Mouse (Mus musculus): ENCODE measurements around the gene Spata5. TPM values are rescaled to one million over a fixed set of nuclear protein-coding genes. Genes with fewer than 3 reads are reported as not detected.

Gene Spata5
- polyA plus RNA-seq, 1 experiment from 2014 or later, result 26.2 TPM

DNA sequence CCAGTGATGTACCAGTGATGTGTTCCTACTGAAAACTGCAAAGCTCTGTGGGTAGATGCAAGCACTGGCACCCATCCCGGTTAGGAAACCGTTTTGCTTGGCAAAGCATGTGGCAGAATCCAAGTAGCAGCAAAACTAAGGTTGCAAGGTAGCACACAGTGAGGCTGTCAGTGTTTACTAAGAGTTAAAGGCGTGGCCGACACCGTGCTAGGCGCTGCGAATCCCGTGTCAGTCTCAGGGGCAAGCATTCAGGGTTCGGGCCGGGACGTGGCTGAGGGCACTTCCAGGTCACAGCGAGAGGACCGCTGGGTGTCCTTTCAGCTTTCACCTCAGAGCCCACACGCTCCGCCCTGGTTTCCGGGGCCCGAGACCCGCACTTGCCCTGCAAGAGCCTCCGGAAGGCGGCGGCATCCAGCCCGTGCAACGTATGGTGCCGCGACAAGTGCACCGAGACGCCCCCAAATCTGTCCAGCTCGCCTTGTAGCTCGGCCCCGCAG, 687 bp upstream of the Spata5 start:
- peak; percentile 68 for ATAC-seq
- Histone ChIP-seq H3K4me2 (ENCODE audit: low read depth, low read length) (peak overlapping the region; percentile 64), H3K9ac (ENCODE audit: low read depth, low read length) (peak overlapping the region; percentile 82), H3K4me3 (ENCODE audit: low read length) (peak overlapping the region; percentile 86), H3K36me3 (ENCODE audit: control insufficient read depth, insufficient read depth, low read length) (no peaks in the 10 kb centered on the region), H3K27ac (ENCODE audit: low read length) (peak overlapping the region; percentile 94), H3K27me3 (replicated peaks; ENCODE audit: control insufficient read depth, insufficient read depth, low read length) (no peaks in the 10 kb centered on the region), H3K9me3 (ENCODE audit: control insufficient read depth, low read length) (no peaks in the 10 kb centered on the region), H3K4me1 (ENCODE audit: control insufficient read depth, insufficient read depth, low read length) (peaks cover 7% of the 10 kb centered on the region; the same call in 1 of the 2 replicates)
- WGBS, result under 1% methylated on average over 30 of the region's 30 CpGs

DNA sequence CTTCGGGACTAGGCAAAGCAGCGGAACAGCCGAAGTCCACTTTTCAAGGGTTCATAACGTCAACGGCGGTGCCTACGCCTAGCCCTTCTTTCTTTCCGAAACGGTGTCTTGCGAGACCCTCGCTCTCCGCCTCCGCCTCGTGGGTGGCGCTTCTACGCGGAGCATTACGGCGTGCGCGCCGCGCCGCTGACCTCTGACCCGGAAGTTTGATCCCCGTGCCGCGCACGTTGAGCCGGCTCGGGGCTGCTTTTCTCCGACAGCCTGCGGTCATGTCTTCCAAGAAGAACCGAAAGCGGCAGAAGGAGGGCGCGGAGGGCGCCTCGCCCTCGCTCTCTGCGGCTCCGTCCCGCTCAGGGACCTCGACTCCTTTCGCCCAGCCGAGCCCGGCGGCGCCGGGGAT, 376 bp downstream of the Spata5 start, which contains the start of gene Nudt6:
TSS of gene Nudt6 (minus strand) at position 140 of the 400 bp plus-strand sequence.
- Histone ChIP-seq H3K4me3 (ENCODE audit: low read length) (peak within 1 kb of the TSS; percentile 97), H3K27ac (ENCODE audit: low read length) (peak within 1 kb of the TSS; percentile 94), H3K36me3 (ENCODE audit: control insufficient read depth, insufficient read depth, low read length) (no peaks in the 10 kb centered on the region), H3K9me3 (ENCODE audit: control insufficient read depth, low read length) (no peaks in the 10 kb centered on the region), H3K4me2 (ENCODE audit: low read depth, low read length) (peak within 1 kb of the TSS; percentile 80), H3K9ac (ENCODE audit: low read depth, low read length) (peak within 1 kb of the TSS; percentile 83), H3K27me3 (replicated peaks; ENCODE audit: control insufficient read depth, insufficient read depth, low read length) (no peaks in the 10 kb centered on the region), H3K4me1 (ENCODE audit: control insufficient read depth, insufficient read depth, low read length) (peaks cover 7% of the 10 kb centered on the region; the same call in 1 of the 2 replicates)
- under 1% methylated on average over 50 of the region's 50 CpGs for WGBS
- peak; percentile 88 for ATAC-seq

DNA sequence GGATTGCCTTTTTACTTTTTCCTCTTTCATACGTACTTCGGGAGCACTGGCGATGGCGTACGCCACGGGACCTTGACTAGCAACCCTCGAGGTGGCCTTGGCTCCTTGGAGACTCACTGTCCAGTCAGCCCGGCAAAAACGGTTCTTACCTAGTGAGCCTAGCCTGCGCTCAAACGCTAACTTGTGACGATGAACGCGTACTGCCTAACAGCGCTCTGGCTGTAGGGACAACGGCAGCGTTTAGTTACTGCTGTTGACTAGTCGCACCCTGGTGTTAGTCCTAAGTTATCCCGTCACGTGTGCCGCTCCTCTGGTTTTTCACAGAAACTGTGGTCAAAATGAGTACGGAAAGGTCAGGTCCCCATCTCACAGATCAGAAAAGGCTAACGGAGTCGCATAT, 945 bp downstream of the Spata5 start:
- no peak for ATAC-seq
- no peaks in the 10 kb centered on the region for H3K36me3 ChIP-seq (ENCODE audit: control insufficient read depth, insufficient read depth, low read length)
- 0% methylated on average over 24 of the region's 24 CpGs for WGBS
- H3K9me3 ChIP-seq (ENCODE audit: control insufficient read depth, low read length), result no peaks in the 10 kb centered on the region
- H3K4me2 ChIP-seq (ENCODE audit: low read depth, low read length), result peak overlapping the region; percentile 80
- H3K9ac ChIP-seq (ENCODE audit: low read depth, low read length), result peak overlapping the region; percentile 83
- H3K27ac ChIP-seq (ENCODE audit: low read length), result peak overlapping the region; percentile 92
- peak overlapping the region; percentile 97 for H3K4me3 ChIP-seq (ENCODE audit: low read length)
- H3K27me3 ChIP-seq (replicated peaks; ENCODE audit: control insufficient read depth, insufficient read depth, low read length), result no peaks in the 10 kb centered on the region
- peaks cover 7% of the 10 kb centered on the region; the same call in 1 of the 2 replicates for H3K4me1 ChIP-seq (ENCODE audit: control insufficient read depth, insufficient read depth, low read length)

DNA sequence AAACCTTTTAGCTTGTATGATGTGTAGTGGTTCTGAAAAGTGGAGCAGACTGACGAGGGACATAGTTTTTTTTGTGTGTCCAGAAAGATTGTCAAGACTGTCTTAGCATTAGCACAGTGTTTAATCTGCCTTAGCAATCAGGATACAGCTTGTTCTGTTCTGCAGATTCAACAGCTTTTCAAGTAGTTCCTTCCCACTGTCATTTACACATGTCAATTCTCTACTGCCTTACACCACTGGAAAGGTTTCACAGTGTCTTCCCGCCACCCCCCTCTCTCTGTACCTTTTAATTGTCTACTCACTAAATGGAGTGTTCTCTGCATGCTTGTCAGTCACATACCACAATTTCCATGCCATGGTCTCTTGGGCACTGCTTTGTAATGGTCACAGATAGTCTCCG, 1.5 kb downstream of the Spata5 start:
- no peaks in the 10 kb centered on the region for H3K9me3 ChIP-seq (ENCODE audit: control insufficient read depth, low read length)
- H3K27ac ChIP-seq (ENCODE audit: low read length), result no peak overlapping the region
- no peaks in the 10 kb centered on the region for H3K36me3 ChIP-seq (ENCODE audit: control insufficient read depth, insufficient read depth, low read length)
- H3K27me3 ChIP-seq (replicated peaks; ENCODE audit: control insufficient read depth, insufficient read depth, low read length), result no peaks in the 10 kb centered on the region
- H3K4me2 ChIP-seq (ENCODE audit: low read depth, low read length), result peak overlapping the region; percentile 80
- peak overlapping the region; percentile 83 for H3K9ac ChIP-seq (ENCODE audit: low read depth, low read length)
- H3K4me1 ChIP-seq (ENCODE audit: control insufficient read depth, insufficient read depth, low read length), result peaks cover 7% of the 10 kb centered on the region; the same call in 1 of the 2 replicates
- WGBS, result 11% methylated on average over 3 of the region's 3 CpGs
- no peak for ATAC-seq
- peak overlapping the region; percentile 97 for H3K4me3 ChIP-seq (ENCODE audit: low read length)

DNA sequence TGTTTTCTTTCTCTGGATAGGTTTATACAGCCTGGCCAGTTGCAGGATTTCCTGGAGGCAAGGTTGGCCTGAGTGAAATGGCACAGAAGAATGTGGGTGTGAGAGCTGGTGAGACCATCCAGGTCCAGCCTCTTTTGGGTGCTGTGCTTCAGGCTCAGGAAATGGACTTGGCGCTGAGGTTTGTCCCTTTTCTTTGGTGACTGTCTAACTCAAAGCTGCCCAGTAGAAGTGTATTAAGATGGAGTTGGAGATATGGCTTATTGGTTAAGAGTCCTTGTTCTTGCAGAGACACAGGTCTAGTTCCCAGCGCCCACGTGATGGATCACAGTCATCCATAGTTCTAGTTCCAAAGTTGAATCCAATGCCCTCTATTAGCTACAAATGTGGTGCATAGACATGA, 6.4 kb downstream of the Spata5 start:
- no peak for ATAC-seq
- no peak overlapping the region for H3K4me3 ChIP-seq (ENCODE audit: low read length)
- no peak overlapping the region for H3K27ac ChIP-seq (ENCODE audit: low read length)
- H3K9ac ChIP-seq (ENCODE audit: low read depth, low read length), result no peak overlapping the region
- WGBS, result 95% methylated on average over 3 of the region's 3 CpGs
- H3K4me2 ChIP-seq (ENCODE audit: low read depth, low read length), result no peak overlapping the region
- H3K36me3 ChIP-seq (ENCODE audit: control insufficient read depth, insufficient read depth, low read length), result 0 out of 2 replicates have a peak, but pooled peaks cover 5% of the 10 kb centered on the region
- H3K27me3 ChIP-seq (replicated peaks; ENCODE audit: control insufficient read depth, insufficient read depth, low read length), result no peaks in the 10 kb centered on the region
- no peaks in the 10 kb centered on the region for H3K9me3 ChIP-seq (ENCODE audit: control insufficient read depth, low read length)
- H3K4me1 ChIP-seq (ENCODE audit: control insufficient read depth, insufficient read depth, low read length), result peaks cover 4% of the 10 kb centered on the region; the same call in 1 of the 2 replicates

DNA sequence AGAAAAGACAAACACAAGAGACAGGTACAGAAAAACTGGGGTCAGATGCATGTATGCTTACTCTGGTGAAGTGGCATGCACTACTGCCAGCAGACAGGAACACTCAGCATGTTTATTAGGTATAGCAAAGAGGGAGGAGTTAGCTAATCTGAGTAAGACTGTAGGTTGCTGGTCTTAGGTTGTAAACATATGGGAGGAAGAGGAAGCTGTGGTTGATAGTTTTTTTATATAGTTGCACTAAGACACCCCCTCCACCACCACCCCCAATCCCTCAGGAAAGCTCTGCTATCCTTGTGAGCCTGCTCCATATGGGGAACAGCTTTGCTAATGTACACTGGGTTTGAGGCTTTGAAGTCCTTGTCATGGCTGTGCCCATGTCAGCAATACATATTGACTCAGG, 10.7 kb downstream of the Spata5 start:
- Histone ChIP-seq H3K4me3 (ENCODE audit: low read length) (no peak overlapping the region), H3K4me2 (ENCODE audit: low read depth, low read length) (no peak overlapping the region), H3K27me3 (replicated peaks; ENCODE audit: control insufficient read depth, insufficient read depth, low read length) (no peaks in the 10 kb centered on the region), H3K36me3 (ENCODE audit: control insufficient read depth, insufficient read depth, low read length) (0 out of 2 replicates have a peak, but pooled peaks cover 5% of the 10 kb centered on the region), H3K4me1 (ENCODE audit: control insufficient read depth, insufficient read depth, low read length) (no peaks in the 10 kb centered on the region; the same call in 1 of the 2 replicates), H3K9me3 (ENCODE audit: control insufficient read depth, low read length) (no peaks in the 10 kb centered on the region), H3K9ac (ENCODE audit: low read depth, low read length) (no peak overlapping the region), H3K27ac (ENCODE audit: low read length) (no peak overlapping the region)
- no peak for ATAC-seq

DNA sequence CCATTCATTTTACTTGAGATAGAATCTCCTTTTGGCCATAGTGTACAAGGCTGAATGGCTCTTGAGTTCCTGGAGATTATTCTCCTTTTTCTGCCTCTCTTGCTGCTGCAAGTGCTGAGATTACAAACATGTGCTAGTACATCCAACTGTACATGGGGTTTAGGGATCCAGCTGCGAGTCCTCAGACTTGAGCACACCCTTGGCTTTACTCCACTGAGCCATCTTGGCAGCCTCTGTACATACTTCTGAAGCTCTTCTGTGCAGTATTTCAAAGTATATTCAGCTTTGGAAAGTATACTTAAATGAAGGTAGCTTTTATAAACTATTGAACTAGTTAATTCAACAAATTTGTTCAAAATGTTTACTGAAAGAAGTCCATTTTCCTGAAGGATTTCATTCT, 20.1 kb downstream of the Spata5 start:
- Histone ChIP-seq H3K27me3 (replicated peaks; ENCODE audit: control insufficient read depth, insufficient read depth, low read length) (no peaks in the 10 kb centered on the region), H3K4me3 (ENCODE audit: low read length) (no peak overlapping the region), H3K36me3 (ENCODE audit: control insufficient read depth, insufficient read depth, low read length) (no peaks in the 10 kb centered on the region), H3K4me2 (ENCODE audit: low read depth, low read length) (no peak overlapping the region), H3K9ac (ENCODE audit: low read depth, low read length) (no peak overlapping the region), H3K4me1 (ENCODE audit: control insufficient read depth, insufficient read depth, low read length) (no peaks in the 10 kb centered on the region), H3K27ac (ENCODE audit: low read length) (no peak overlapping the region), H3K9me3 (ENCODE audit: control insufficient read depth, low read length) (no peaks in the 10 kb centered on the region)
- no peak for ATAC-seq
- WGBS, result 65% methylated on average over 1 of the region's 1 CpGs

DNA sequence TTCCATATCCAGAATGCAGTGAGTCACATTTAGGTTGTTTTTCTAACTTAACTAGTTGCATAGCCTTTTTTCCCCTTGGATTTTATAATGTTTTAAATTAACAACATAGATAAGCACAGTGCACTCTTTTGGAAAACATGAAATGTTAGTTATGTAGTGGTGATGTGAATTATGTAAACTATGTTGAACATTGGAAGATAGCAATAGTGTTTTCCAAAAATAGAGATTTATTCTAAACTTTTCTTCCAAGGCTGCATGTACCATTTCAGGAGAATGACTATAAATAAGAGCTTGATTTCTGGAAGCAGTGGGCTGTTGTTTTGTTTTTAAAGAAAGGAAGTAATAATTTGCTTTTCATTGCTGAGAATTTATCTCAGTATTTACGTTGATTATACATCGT, 23.7 kb downstream of the Spata5 start:
- no peak overlapping the region for H3K4me3 ChIP-seq (ENCODE audit: low read length)
- no peak overlapping the region for H3K27ac ChIP-seq (ENCODE audit: low read length)
- H3K9me3 ChIP-seq (ENCODE audit: control insufficient read depth, low read length), result no peaks in the 10 kb centered on the region
- no peaks in the 10 kb centered on the region for H3K27me3 ChIP-seq (replicated peaks; ENCODE audit: control insufficient read depth, insufficient read depth, low read length)
- H3K4me1 ChIP-seq (ENCODE audit: control insufficient read depth, insufficient read depth, low read length), result no peaks in the 10 kb centered on the region
- no peaks in the 10 kb centered on the region for H3K36me3 ChIP-seq (ENCODE audit: control insufficient read depth, insufficient read depth, low read length)
- WGBS, result 74% methylated on average over 2 of the region's 2 CpGs
- no peak overlapping the region for H3K4me2 ChIP-seq (ENCODE audit: low read depth, low read length)
- no peak for ATAC-seq
- no peak overlapping the region for H3K9ac ChIP-seq (ENCODE audit: low read depth, low read length)

DNA sequence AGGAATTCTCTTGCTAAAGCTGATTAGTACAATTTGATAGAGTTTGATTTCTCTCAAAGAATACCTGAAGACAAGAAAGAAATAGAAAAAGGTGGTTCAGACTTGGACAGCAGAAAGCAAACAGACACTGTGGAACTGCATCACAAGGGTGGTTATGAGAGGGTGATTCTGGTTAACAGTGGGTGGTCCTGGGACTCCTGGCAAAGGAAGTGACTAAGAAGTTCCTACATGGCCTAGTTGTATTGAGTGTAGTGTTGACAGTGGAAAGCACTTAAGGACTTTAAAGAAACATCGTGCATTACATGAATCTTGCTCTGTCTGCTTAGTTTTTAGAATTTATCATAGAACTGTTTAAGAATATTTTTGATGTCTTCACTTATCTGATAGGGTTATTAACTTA, 36.3 kb downstream of the Spata5 start:
- no peaks in the 10 kb centered on the region for H3K27me3 ChIP-seq (replicated peaks; ENCODE audit: control insufficient read depth, insufficient read depth, low read length)
- 65% methylated on average over 1 of the region's 1 CpGs for WGBS
- H3K36me3 ChIP-seq (ENCODE audit: control insufficient read depth, insufficient read depth, low read length), result no peaks in the 10 kb centered on the region
- H3K4me3 ChIP-seq (ENCODE audit: low read length), result no peak overlapping the region
- no peak overlapping the region for H3K4me2 ChIP-seq (ENCODE audit: low read depth, low read length)
- H3K9me3 ChIP-seq (ENCODE audit: control insufficient read depth, low read length), result no peaks in the 10 kb centered on the region
- no peaks in the 10 kb centered on the region for H3K4me1 ChIP-seq (ENCODE audit: control insufficient read depth, insufficient read depth, low read length)
- no peak for ATAC-seq
- no peak overlapping the region for H3K27ac ChIP-seq (ENCODE audit: low read length)
- H3K9ac ChIP-seq (ENCODE audit: low read depth, low read length), result no peak overlapping the region

DNA sequence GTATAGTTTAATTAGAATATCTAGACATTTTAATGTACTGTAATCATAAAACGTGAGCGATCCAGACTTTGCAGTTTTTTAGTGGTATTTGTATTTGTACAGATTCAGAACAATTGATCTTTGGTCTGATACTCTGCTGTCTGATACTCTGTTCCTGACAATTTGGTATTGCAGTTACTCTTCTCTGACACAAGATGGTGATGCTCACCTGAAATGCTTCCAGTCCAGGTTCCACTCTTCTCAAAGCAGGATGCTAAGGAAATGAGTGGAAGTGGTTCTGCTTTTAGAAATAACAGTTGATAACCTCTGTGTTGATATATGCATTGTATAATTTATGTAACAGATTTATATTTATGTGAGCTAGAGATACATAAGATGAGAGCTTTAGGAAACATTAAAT, 48.5 kb downstream of the Spata5 start:
- Histone ChIP-seq H3K27ac (ENCODE audit: low read length) (no peak overlapping the region), H3K4me1 (ENCODE audit: control insufficient read depth, insufficient read depth, low read length) (no peaks in the 10 kb centered on the region; the same call in 1 of the 2 replicates), H3K4me3 (ENCODE audit: low read length) (no peak overlapping the region), H3K9ac (ENCODE audit: low read depth, low read length) (no peak overlapping the region), H3K27me3 (replicated peaks; ENCODE audit: control insufficient read depth, insufficient read depth, low read length) (no peaks in the 10 kb centered on the region), H3K4me2 (ENCODE audit: low read depth, low read length) (no peak overlapping the region), H3K36me3 (ENCODE audit: control insufficient read depth, insufficient read depth, low read length) (no peaks in the 10 kb centered on the region), H3K9me3 (ENCODE audit: control insufficient read depth, low read length) (no peaks in the 10 kb centered on the region)
- WGBS, result 86% methylated on average over 2 of the region's 2 CpGs
- no peak for ATAC-seq

All from intestine, embryonic 16.5 days (tissue).